In genomic region chr15:89195690-89196312, GRCm38 (mm10) we compare ENCODE assay signal across 8 mouse cellular contexts. TPM values are rescaled to one million over a fixed set of nuclear protein-coding genes. Genes with fewer than 3 reads are reported as not detected.
DNase-seq lines count a peak whose midpoint lies in the region; ATAC-seq and TF ChIP-seq lines count a peak whose summit lies in the region.

No protein-coding gene starts in this region.

- no peak for TF ChIP-seq EP300 in lung, postnatal 0 days (IDR thresholded peaks at IDR 0.05)

- no peaks in the 10 kb centered on the region for H3K9me3 ChIP-seq in G1E (replicated peaks)
- no peaks in the 10 kb centered on the region for H3K9me3 ChIP-seq in forebrain, embryonic 16.5 days (ENCODE audit: control insufficient read depth, low read length)
- H3K9me3 ChIP-seq in lung, postnatal 0 days (ENCODE audit: low read length), result no peaks in the 10 kb centered on the region

- H3K4me3 ChIP-seq in G1E (ENCODE audit: low read depth, low read length), result peak overlapping the region; percentile 100
- H3K4me3 ChIP-seq in forebrain, embryonic 16.5 days (replicated peaks; ENCODE audit: low read length), result peak overlapping the region; percentile 100
- H3K4me3 ChIP-seq in lung, postnatal 0 days (ENCODE audit: low read depth, low read length), result peak overlapping the region; percentile 98

- under 1% methylated on average over 25 of the region's 25 CpGs for WGBS in forebrain, embryonic 16.5 days
- WGBS in lung, postnatal 0 days, result 1% methylated on average over 16 of the region's 25 CpGs

- peak; percentile 78 for ATAC-seq in G1E (ENCODE audit: extremely low read depth, insufficient number of reproducible peaks, low FRiP score, poor library complexity, severe bottlenecking)
- peak; percentile 93 for ATAC-seq in forebrain, embryonic 16.5 days
- peak; percentile 95 for ATAC-seq in lung, postnatal 0 days

- peak overlapping the region; percentile 98 for H3K27ac ChIP-seq in forebrain, embryonic 16.5 days (ENCODE audit: low read length)
- peak overlapping the region; percentile 99 for H3K27ac ChIP-seq in lung, postnatal 0 days (ENCODE audit: low read length)

- intact Hi-C loops in heart, postnatal 36 days (cut with DNase I), result loop anchor here (1.0 to 5.0 kb wide), 4 partner anchors 14 to 67 kb away; partner anchors contain the start of genes Hdac10 and Ppp6r2

- peak; percentile 94 for DNase-seq in G1E (ENCODE audit: low spot score)
- peak; percentile 90 for DNase-seq in cerebellum, adult 11-12 months
- peak; percentile 92 to 93 for DNase-seq in heart, postnatal 36 days
- peak; percentile 93 for DNase-seq in layer of hippocampus, adult 9-11 months
- DNase-seq in lung, postnatal 0 days (ENCODE audit: low spot score), result peak; percentile 97
- DNase-seq in ovary, postnatal 14 days (ENCODE audit: low spot score), result peak; percentile 87
- DNase-seq in thymus, postnatal 14 days, result peak; percentile 95

- peaks cover 20% of the 10 kb centered on the region for H3K4me1 ChIP-seq in G1E (ENCODE audit: insufficient read depth, low read depth, low read length)
- H3K4me1 ChIP-seq in forebrain, embryonic 16.5 days (replicated peaks; ENCODE audit: control insufficient read depth, insufficient read depth, low read length), result peaks cover 14% of the 10 kb centered on the region
- H3K4me1 ChIP-seq in lung, postnatal 0 days (ENCODE audit: insufficient read depth, low read depth, low read length), result no peaks in the 10 kb centered on the region

- H3K9ac ChIP-seq in forebrain, embryonic 16.5 days (replicated peaks; ENCODE audit: low read depth, low read length), result peak overlapping the region; percentile 99
- H3K9ac ChIP-seq in lung, postnatal 0 days (replicated peaks; ENCODE audit: low read depth), result peak overlapping the region; percentile 93

- peak overlapping the region; percentile 82 for H3K4me2 ChIP-seq in forebrain, embryonic 16.5 days (ENCODE audit: low read length)
- H3K4me2 ChIP-seq in lung, postnatal 0 days (replicated peaks; ENCODE audit: low read depth, low read length), result peak overlapping the region; percentile 66

- no peaks in the 10 kb centered on the region for H3K27me3 ChIP-seq in G1E (ENCODE audit: insufficient read depth, low read length)
- H3K27me3 ChIP-seq in forebrain, embryonic 16.5 days (replicated peaks; ENCODE audit: control insufficient read depth, insufficient read depth, low read length), result no peaks in the 10 kb centered on the region
- H3K27me3 ChIP-seq in lung, postnatal 0 days (replicated peaks; ENCODE audit: insufficient read depth, low read length), result no peaks in the 10 kb centered on the region

- TF ChIP-seq CTCF in G1E (IDR thresholded peaks at IDR 0.05; ENCODE audit: low read depth, low read length), result no peak
- TF ChIP-seq CTCF in lung, postnatal 0 days (IDR thresholded peaks at IDR 0.05), result no peak

- H3K36me3 ChIP-seq in G1E (replicated peaks), result peaks cover 27% of the 10 kb centered on the region
- no peaks in the 10 kb centered on the region for H3K36me3 ChIP-seq in forebrain, embryonic 16.5 days (ENCODE audit: control insufficient read depth, insufficient read depth)
- H3K36me3 ChIP-seq in lung, postnatal 0 days (ENCODE audit: insufficient read depth, low read length), result no peaks in the 10 kb centered on the region

RNA-seq across cellular contexts. Expression of gene Dennd6b, which starts 0.5 kb away (rescaled TPM):
- total RNA-seq in G1E (2014; fragmentation: Nextera tagmentation), result 3.5 and 4.0 TPM in 2 replicates
- total RNA-seq in G1E (2017), result 1.8 and 2.3 TPM in 2 replicates
- 7.3 and 7.6 TPM in 2 replicates for polyA plus RNA-seq in G1E (2012)
- polyA plus RNA-seq in forebrain, embryonic 16.5 days (2015; fragmentation: Nextera tagmentation; extraction: Ambion mirVana), result 60.7 and 83.2 TPM in 2 replicates
- total RNA-seq in heart, postnatal 36 days (2021), result 10 to 100 TPM in 1 of 2 experiments, 1 to 10 TPM in 1; 8.9 to 10.5 TPM
- 4.4 and 5.0 TPM in 2 replicates for polyA plus RNA-seq in lung, postnatal 0 days (2015; fragmentation: Nextera tagmentation; extraction: Ambion mirVana)

RNA-seq across cellular contexts. Expression of gene Plxnb2, which starts 15.2 kb away (rescaled TPM):
- total RNA-seq in G1E (2014; fragmentation: Nextera tagmentation) (9.9 and 10.6 TPM in 2 replicates), G1E (2017) (1.8 and 3.1 TPM in 2 replicates)
- 15.5 and 17.6 TPM in 2 replicates for polyA plus RNA-seq in G1E (2012)
- polyA plus RNA-seq in forebrain, embryonic 16.5 days (2015; fragmentation: Nextera tagmentation; extraction: Ambion mirVana), result 112 and 126 TPM in 2 replicates
- 100 to 1,000 TPM in 1 of 2 experiments, 10 to 100 TPM in 1; 92.4 to 100 TPM for total RNA-seq in heart, postnatal 36 days (2021)
- 73.1 and 104 TPM in 2 replicates for polyA plus RNA-seq in lung, postnatal 0 days (2015; fragmentation: Nextera tagmentation; extraction: Ambion mirVana)

RNA-seq across cellular contexts. Expression of gene Ppp6r2, which starts 15.6 kb away (rescaled TPM):
- 47.6 and 65.5 TPM in 2 replicates for total RNA-seq in G1E (2014; fragmentation: Nextera tagmentation)
- 34.9 and 104 TPM in 2 replicates for total RNA-seq in G1E (2017)
- polyA plus RNA-seq in G1E (2012), result 105 and 107 TPM in 2 replicates
- polyA plus RNA-seq in forebrain, embryonic 16.5 days (2015; fragmentation: Nextera tagmentation; extraction: Ambion mirVana), result 77.8 and 90.8 TPM in 2 replicates
- total RNA-seq in heart, postnatal 36 days (2021), result 10 to 100 TPM; 70.5 to 72.5 TPM
- 22.7 and 24.1 TPM in 2 replicates for polyA plus RNA-seq in lung, postnatal 0 days (2015; fragmentation: Nextera tagmentation; extraction: Ambion mirVana)

RNA-seq across cellular contexts. Expression of gene Mapk11, which starts 46.4 kb away (rescaled TPM):
- total RNA-seq in G1E (2014; fragmentation: Nextera tagmentation) (not detected in 2 replicates), G1E (2017) (0.38 and 0.46 TPM in 2 replicates)
- polyA plus RNA-seq in G1E (2012), result 0.07 TPM in 1 of 2 replicates, not detected in the other
- polyA plus RNA-seq in forebrain, embryonic 16.5 days (2015; fragmentation: Nextera tagmentation; extraction: Ambion mirVana), result 39.1 and 46.8 TPM in 2 replicates
- 1 to 10 TPM; 1.7 to 2.0 TPM for total RNA-seq in heart, postnatal 36 days (2021)
- 7.4 and 8.5 TPM in 2 replicates for polyA plus RNA-seq in lung, postnatal 0 days (2015; fragmentation: Nextera tagmentation; extraction: Ambion mirVana)

RNA-seq across cellular contexts. Expression of gene Mapk12, which starts 55.3 kb away (rescaled TPM):
- total RNA-seq in G1E (2014; fragmentation: Nextera tagmentation), result not detected in 2 replicates
- 0.16 TPM in 1 of 2 replicates, not detected in the other for total RNA-seq in G1E (2017)
- polyA plus RNA-seq in G1E (2012), result not detected in 2 replicates
- polyA plus RNA-seq in forebrain, embryonic 16.5 days (2015; fragmentation: Nextera tagmentation; extraction: Ambion mirVana), result 4.1 and 5.7 TPM in 2 replicates
- total RNA-seq in heart, postnatal 36 days (2021), result 10 to 100 TPM; 21.5 to 23.7 TPM
- polyA plus RNA-seq in lung, postnatal 0 days (2015; fragmentation: Nextera tagmentation; extraction: Ambion mirVana), result 13.0 and 14.4 TPM in 2 replicates

Comparison
In these comparisons a context has a peak if more than half of its experiments do, and no peak if none do; other contexts are left out.
1. Peak in every context shown above with its lines: DNase-seq, ATAC-seq, H3K4me3 ChIP-seq and H3K27ac ChIP-seq.